Mouse (Mus musculus) right cerebral cortex, adult 2 months (tissue): ENCODE results near the gene Htra3.

Experiments used
- DNase-seq, 2 experiments: peaks; one replicate each; pipeline ENCODE4 v3.0.0; 2021 to 2022; ENCODE audit warnings: low spot score in 2 of 2

The Htra3 gene

DNA sequence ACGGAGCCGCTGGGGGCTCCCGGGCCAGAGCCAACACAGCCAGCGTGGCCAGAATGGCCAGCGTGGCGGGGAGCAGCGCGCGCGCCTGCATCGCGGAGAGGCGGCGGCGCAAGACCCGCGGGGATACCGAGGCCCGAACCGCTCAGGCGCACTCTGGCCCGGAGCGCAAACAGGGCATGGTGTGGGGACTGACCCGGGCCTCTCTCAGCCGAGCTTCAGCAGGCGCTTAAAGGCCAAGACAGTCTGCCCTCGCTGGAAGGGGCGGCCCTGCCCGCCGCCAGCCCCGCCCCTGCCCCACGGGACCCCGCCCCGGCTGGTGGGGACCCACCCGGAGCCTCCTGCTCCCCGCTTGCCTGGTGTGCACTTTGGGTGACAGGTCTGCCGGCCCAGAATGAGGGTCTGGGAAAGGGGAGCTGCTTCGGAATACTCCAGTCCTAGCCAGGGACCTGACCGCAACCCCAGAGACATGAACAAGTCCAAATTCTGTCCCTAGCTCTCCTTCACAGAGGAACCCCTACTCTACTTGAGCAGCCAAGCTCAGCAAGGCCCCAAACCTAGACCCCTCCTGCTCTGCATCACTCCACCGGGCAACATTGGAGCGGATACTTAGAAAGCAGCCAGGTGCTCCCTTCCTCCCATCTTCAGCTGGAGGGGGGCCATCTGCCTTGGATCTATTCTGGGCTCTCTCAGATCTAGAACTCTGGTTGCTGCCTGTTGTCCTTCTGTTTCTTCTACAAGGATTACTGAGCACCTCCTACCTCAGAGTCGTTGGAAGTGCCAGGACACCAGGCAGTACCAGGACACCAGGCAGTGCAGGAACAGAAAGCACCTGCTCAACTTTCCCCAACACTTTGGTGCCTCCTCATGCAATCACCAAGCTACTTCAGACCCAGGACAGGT, at the start of gene Htra3:
Gene Htra3, minus strand, starts transcription at position 527 of the 900 bp plus-strand sequence.
- DNase-seq, result peak in 1 of 2 experiments; percentile 12

- peak; percentile 51 to 63 for DNase-seq
Measured at GRCm38 (mm10) chr5:35728957-35729460, 49.4 kb upstream of the Htra3 start.

GRCm38 (mm10) chr5:35728344-35728956, 48.9 kb upstream of the Htra3 start:
- no peak for DNase-seq

GRCm38 (mm10) chr5:35727447-35727846, 47.9 kb upstream of the Htra3 start:
- DNase-seq, result no peak

DNA sequence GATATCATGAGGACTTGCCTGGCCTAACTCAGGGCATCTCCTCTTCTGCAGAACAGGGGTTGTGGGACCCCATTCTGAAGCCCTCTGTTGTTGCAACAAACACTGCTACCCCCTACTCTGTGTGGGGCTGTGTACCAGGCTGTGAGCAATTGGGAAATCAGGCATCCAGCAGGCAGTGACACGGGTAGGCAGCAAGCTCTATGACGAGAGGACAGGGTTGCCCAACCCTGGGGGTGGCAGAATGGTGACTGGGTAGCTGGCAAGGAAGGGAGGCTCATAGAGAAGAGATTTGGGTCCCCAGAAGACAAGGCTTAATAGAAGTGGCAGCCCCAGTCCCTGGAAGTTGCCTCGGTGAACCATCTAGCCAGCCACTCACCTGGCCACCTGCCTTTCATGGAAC, 46.3 kb upstream of the Htra3 start:
- no peak for DNase-seq

DNA sequence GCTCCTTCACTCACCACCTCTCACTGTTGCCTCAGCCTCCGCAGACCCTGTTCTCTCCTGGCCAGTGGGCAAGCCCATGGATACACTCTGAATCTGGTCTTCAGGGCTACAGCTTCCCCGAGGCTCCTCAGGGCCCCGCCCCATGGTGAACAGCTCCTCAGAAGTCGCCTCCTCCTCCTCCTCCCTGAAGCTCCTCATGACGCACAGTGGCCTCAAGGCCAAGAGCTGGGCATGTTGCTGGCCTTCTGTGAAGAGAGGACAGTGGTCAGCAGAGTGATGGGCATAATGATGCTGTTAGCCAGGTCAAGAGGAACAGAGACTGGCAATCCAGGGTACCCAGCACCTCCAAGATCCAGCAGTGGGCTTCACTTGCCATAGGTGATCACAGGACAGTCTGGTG, 44.3 kb upstream of the Htra3 start:
- DNase-seq, result no peak

- DNase-seq, result no peak
Measured at GRCm38 (mm10) chr5:35722654-35723053, 43.1 kb upstream of the Htra3 start.

DNA sequence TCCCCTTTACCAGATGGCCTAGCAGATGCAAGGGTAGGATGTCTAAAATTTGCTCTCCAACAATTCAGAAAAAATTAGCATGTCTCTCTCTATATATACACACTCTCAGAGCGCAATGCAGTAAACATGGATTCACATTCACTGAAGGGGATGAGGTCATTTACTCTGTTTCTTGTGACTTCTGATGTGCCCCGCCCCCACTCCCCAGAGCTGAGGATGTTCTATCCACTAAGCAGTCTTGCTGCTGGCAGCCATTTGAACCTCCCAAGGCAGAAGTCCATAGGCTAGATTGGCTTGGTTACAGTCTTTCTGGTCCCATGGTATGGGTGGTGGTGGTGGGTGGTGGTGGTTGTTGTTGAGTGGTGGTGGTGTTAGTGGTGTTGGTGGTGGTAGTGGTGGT, 42.4 kb upstream of the Htra3 start:
- DNase-seq, result no peak

- no peak for DNase-seq
Measured at GRCm38 (mm10) chr5:35719880-35720279, 40.3 kb upstream of the Htra3 start.

GRCm38 (mm10) chr5:35719343-35719742, 39.8 kb upstream of the Htra3 start:
- no peak for DNase-seq

- DNase-seq, result no peak
Measured at GRCm38 (mm10) chr5:35718817-35719216, 39.2 kb upstream of the Htra3 start.

DNA sequence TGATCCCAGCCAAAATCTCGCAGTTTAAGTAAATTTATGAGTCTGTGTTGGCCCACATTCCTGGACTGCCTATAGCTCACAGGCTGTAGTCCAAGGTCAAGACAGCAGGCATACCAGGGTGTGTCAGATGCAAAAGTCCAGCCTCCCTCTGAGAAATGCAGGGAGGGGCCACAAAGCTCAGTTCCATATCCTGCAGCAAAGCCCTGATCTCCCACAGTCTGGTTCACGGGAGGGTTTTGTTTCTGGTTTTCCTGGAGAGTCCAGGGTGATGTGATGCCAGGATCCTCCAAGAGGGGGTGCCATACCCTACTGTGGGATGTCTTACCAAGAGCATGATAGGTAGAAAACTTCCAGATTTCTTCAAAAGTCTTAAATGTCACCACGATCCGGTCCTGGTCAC, 38.4 kb upstream of the Htra3 start:
- peak; percentile 69 to 77 for DNase-seq

- DNase-seq, result no peak
Measured at GRCm38 (mm10) chr5:35717455-35717854, 37.9 kb upstream of the Htra3 start.

DNA sequence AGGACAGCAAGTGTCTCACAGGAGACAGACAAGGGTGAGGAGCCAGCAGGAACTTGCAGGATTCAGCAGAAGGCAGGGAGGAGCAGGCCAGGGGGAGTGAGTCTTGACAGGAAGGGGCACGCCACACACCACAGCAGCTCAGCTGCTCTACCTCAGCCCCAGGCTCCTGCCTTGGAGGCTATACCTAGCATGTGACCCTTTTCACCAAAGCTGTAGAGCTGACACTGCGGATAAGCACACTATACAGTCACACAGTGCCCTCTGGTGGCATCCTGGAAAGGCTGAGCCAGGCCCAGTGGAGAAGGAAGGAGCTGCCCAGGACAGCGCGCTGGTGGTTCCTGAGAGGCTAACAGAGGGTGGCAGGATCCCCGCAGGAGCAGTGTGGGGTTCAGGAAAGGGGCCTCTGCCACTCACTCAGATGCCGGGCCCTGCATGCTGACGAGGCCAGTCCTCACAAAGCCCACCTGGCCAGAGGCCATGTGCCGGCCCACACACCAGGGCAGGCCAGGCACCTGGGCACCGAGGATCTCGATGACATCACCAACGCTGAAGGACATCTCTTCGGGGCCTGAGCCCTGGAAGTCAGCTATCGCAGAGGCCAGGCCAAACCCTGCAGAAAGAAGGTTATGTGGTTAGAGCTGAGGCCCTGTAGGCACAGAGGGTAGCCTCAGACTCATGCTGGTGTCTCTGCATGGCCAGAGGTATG, 34.2 kb upstream of the Htra3 start:
- peak; percentile 64 to 74 for DNase-seq

GRCm38 (mm10) chr5:35712517-35712916, 32.9 kb upstream of the Htra3 start:
- no peak for DNase-seq

- DNase-seq, result no peak
Measured at GRCm38 (mm10) chr5:35710931-35711330, 31.3 kb upstream of the Htra3 start.

DNA sequence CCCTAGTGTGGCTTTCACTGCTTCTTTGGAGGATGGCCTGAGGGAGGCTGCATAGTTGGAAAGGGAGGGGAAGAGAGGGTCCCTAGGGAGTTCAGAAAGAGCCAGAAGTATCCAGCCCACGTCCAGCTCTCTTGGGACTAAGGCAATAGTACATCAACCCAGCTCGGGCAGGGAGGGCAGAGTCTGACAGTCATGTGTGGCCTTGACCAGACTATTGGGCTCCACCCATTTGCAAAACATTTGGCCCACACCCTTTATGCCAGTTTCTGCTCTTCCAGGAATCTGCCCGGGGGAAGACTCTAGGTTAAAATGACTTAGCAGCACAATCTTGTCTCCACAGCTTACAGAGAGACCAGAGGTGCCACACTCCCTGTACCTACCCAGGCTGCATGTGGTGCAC, 30.9 kb upstream of the Htra3 start:
- no peak for DNase-seq

DNA sequence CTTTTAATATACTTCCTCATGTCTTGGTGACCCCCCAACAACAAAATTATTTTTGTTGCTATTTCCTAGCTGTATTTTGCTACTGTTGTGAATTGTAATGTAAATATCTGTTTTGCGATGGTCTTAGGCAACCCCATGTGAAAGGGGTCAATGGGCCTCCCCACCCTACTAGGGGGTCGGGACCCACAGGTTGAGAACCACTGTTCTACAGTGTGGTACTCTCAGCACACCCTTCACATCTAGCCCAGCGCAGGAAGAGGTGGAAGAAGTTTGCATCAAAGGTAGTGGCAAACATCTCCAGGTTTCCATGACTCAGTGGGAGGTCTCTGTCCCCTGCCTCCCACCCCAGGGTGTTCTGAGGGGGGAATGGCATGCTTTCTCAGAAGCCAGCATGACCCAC, 25.8 kb upstream of the Htra3 start:
- no peak for DNase-seq

DNA sequence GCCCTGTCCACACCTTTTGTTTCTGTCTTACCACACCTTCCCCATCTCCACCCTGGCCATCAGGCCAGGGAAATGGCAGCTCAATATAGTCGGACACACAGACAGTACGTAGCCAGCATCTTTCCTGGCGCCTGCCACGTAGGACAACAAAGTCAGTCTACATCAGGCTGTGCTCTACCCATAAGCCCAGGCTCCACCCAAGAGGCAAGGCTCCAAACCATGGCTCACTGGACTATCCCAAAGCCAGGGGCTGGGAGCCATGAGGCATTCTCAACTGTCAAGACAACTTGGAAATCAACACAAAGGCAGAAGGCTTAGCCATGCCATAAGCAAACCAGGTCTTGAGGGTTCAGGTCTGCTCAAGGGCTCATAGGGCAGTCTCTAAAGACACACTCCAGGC, 24.2 kb upstream of the Htra3 start:
- no peak for DNase-seq

DNA sequence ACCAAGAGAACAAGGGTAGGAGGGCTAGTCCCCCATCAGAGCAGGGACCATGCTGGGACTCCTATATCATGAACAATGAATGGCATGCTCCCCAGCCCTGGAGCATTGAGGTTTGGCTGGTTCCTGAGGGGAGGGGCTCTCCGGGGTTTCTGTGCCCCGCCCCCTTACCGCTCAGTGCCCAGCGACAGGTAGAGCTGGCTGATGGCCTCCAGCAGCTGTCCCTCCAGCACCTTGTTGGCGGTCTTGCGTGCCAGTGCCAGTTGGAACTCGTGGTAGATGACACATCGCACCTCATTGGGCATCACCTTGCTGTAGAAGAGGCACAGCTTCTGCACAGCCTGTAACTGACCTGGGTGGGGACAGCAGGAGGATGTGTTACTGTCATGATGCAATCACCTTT, 23.6 kb upstream of the Htra3 start:
- DNase-seq, result no peak

DNA sequence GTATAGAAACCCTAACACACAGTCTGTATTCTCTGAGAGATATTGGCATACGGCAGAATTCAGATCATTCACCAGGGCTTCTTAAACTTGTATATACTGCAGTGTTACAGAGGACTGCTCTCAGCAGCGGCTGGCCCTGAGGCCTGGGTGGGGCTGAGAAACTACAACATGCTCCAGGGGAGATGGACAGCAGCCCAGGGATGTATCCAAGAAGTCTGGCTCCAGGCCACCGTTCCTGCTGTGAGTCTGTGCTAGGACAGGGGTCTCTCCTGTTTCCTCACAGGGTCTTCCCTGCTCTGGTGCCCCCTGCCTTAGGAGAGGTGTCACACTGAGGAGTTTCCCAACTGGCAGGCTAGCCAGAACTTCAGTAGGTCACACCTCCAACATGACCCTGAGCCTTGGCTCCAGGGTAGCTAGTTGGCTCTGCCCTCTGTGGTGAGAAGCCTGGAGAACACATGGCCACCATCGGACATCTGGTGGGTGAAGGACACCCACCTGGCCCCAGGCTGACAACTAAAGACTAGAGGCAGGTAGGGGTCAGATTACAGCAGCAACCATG, 23.1 kb upstream of the Htra3 start:
- no peak for DNase-seq

- DNase-seq, result peak; percentile 81 to 82
Measured at GRCm38 (mm10) chr5:35701042-35701441, 21.5 kb upstream of the Htra3 start.
